ENCODE assay signal across 24 mouse cellular contexts in genomic region chr17:72911283-72911682, GRCm38 (mm10). TPM values are rescaled to one million over a fixed set of nuclear protein-coding genes. Genes with fewer than 3 reads are reported as not detected.
DNase-seq lines count a peak whose midpoint lies in the region; ATAC-seq lines count a peak whose summit lies in the region.
"Had no signal": no experiment of that assay in that cellular context is flagged by ENCODE, and none has a peak within 500 bp of the region (broad histone marks: within the 10 kb centered on the region; RNA-seq: fewer than 3 reads in every experiment).

No protein-coding gene starts in this region.

- no peak overlapping the region for H3K9ac ChIP-seq in forebrain, embryonic 11.5 days (ENCODE audit: low read length)
- H3K9ac ChIP-seq in heart, embryonic 13.5 days, result no peak overlapping the region
- no peak overlapping the region for H3K9ac ChIP-seq in limb, embryonic 12.5 days (replicated peaks)
- H3K9ac ChIP-seq: embryonic facial prominence, embryonic 13.5 days; hindbrain, embryonic 12.5 days; midbrain, embryonic 15.5 days; neural tube, embryonic 15.5 days had no signal

- no peak for ATAC-seq in forebrain, embryonic 11.5 days (replicated peaks; ENCODE audit: low FRiP score)
- ATAC-seq in heart, embryonic 13.5 days (ENCODE audit: extremely low read depth, insufficient number of reproducible peaks, low FRiP score, low TSS enrichment), result no peak
- no peak for ATAC-seq in limb, embryonic 12.5 days (ENCODE audit: insufficient number of reproducible peaks, insufficient read depth, low FRiP score, low TSS enrichment, low read depth)
- ATAC-seq: activated CD4-positive, CD25-positive, alpha-beta regulatory T cell, adult 4 months; CD4-positive, CD25-positive, alpha-beta regulatory T cell, adult 4 months; midbrain, embryonic 15.5 days; Patski had no signal

- H3K36me3 ChIP-seq in forebrain, embryonic 11.5 days (ENCODE audit: control insufficient read depth, insufficient read depth, low read length), result no peaks in the 10 kb centered on the region
- no peaks in the 10 kb centered on the region for H3K36me3 ChIP-seq in forebrain, embryonic 10.5 days (replicated peaks)
- H3K36me3 ChIP-seq in heart, embryonic 13.5 days, result no peaks in the 10 kb centered on the region
- no peaks in the 10 kb centered on the region for H3K36me3 ChIP-seq in limb, embryonic 12.5 days
- no peaks in the 10 kb centered on the region for H3K36me3 ChIP-seq in limb, embryonic 10.5 days
- H3K36me3 ChIP-seq: embryonic facial prominence, embryonic 13.5 days; hindbrain, embryonic 12.5 days; midbrain, embryonic 15.5 days; neural tube, embryonic 15.5 days had no signal

- H3K9me3 ChIP-seq in forebrain, embryonic 11.5 days (ENCODE audit: control insufficient read depth, low read length), result no peaks in the 10 kb centered on the region
- no peaks in the 10 kb centered on the region for H3K9me3 ChIP-seq in forebrain, embryonic 10.5 days
- H3K9me3 ChIP-seq in heart, embryonic 13.5 days, result no peaks in the 10 kb centered on the region
- H3K9me3 ChIP-seq in limb, embryonic 12.5 days, result no peaks in the 10 kb centered on the region
- no peaks in the 10 kb centered on the region for H3K9me3 ChIP-seq in limb, embryonic 10.5 days (replicated peaks)
- H3K9me3 ChIP-seq: embryonic facial prominence, embryonic 13.5 days; hindbrain, embryonic 12.5 days; megakaryocyte, embryonic 14.5 days; midbrain, embryonic 15.5 days; neural tube, embryonic 15.5 days had no signal

- H3K27me3 ChIP-seq in forebrain, embryonic 11.5 days (ENCODE audit: control insufficient read depth, insufficient read depth, low read length), result no peaks in the 10 kb centered on the region; the same call in 1 of the 2 replicates
- H3K27me3 ChIP-seq in forebrain, embryonic 10.5 days (ENCODE audit: poor library complexity, severe bottlenecking), result peaks cover 8% of the 10 kb centered on the region
- no peaks in the 10 kb centered on the region for H3K27me3 ChIP-seq in heart, embryonic 13.5 days (replicated peaks)
- peaks cover 8% of the 10 kb centered on the region for H3K27me3 ChIP-seq in limb, embryonic 12.5 days
- H3K27me3 ChIP-seq in limb, embryonic 10.5 days (ENCODE audit: low read depth, poor library complexity, severe bottlenecking), result peaks cover 11% of the 10 kb centered on the region; the same call in 1 of the 2 replicates
- H3K27me3 ChIP-seq: embryonic facial prominence, embryonic 13.5 days; neural tube, embryonic 15.5 days; Patski had no signal

- WGBS in forebrain, embryonic 11.5 days, result 74% methylated on average over 11 of the region's 11 CpGs
- 79% methylated on average over 11 of the region's 11 CpGs for WGBS in forebrain, embryonic 10.5 days
- 58% methylated on average over 11 of the region's 11 CpGs for whole genome bisulfite sequencing in heart, embryonic 13.5 days
- WGBS in limb, embryonic 12.5 days, result 58% methylated on average over 11 of the region's 11 CpGs
- 66% methylated on average over 11 of the region's 11 CpGs for WGBS in limb, embryonic 10.5 days

- no peak overlapping the region for H3K27ac ChIP-seq in forebrain, embryonic 11.5 days (ENCODE audit: low read depth, low read length)
- H3K27ac ChIP-seq in forebrain, embryonic 10.5 days, result no peak overlapping the region
- H3K27ac ChIP-seq in heart, embryonic 13.5 days (replicated peaks), result peak overlapping the region; percentile 76
- H3K27ac ChIP-seq in limb, embryonic 12.5 days, result peak overlapping the region; percentile 56; the same call in 1 of the 2 replicates
- H3K27ac ChIP-seq in limb, embryonic 10.5 days, result no peak overlapping the region
- H3K27ac ChIP-seq: embryonic facial prominence, embryonic 13.5 days; hindbrain, embryonic 12.5 days; midbrain, embryonic 15.5 days had no signal

- intact Hi-C loops in heart, postnatal 25 days (cut with DNase I), result no loop called here

- H3K4me1 ChIP-seq in forebrain, embryonic 11.5 days (replicated peaks; ENCODE audit: control insufficient read depth, insufficient read depth, low read length), result no peaks in the 10 kb centered on the region
- no peaks in the 10 kb centered on the region for H3K4me1 ChIP-seq in forebrain, embryonic 10.5 days
- H3K4me1 ChIP-seq in heart, embryonic 13.5 days, result peaks cover 40% of the 10 kb centered on the region
- peaks cover 19% of the 10 kb centered on the region for H3K4me1 ChIP-seq in limb, embryonic 12.5 days (replicated peaks)
- peaks cover 3% of the 10 kb centered on the region; the same call in 1 of the 2 replicates for H3K4me1 ChIP-seq in limb, embryonic 10.5 days
- H3K4me1 ChIP-seq: hindbrain, embryonic 12.5 days; megakaryocyte, embryonic 14.5 days; midbrain, embryonic 15.5 days; neural tube, embryonic 15.5 days had no signal

- DNase-seq in forebrain, embryonic 11.5 days (ENCODE audit: low spot score), result peak; percentile 48
- no peak for DNase-seq in forebrain, embryonic 10.5 days (ENCODE audit: extremely low spot score, low spot score)
- no peak for DNase-seq in heart, postnatal 25 days (ENCODE audit: low spot score)
- no peak for DNase-seq in limb, embryonic 10.5 days (ENCODE audit: low spot score)
- no peak for DNase-seq in urinary bladder, postnatal 36 days (ENCODE audit: low spot score in 2 of 2)
- DNase-seq in neural tube, embryonic 10.5 days (ENCODE audit: extremely low spot score, low spot score), result no peak
- DNase-seq: adrenal gland, postnatal 14 days; cerebellum, postnatal 10 days; kidney, adult 8-10 months; liver; lung, postnatal 10 days; spleen, adult 18-20 months; thymus, postnatal 36 days had no signal

- H3K4me2 ChIP-seq in forebrain, embryonic 11.5 days (ENCODE audit: low read depth, low read length, severe bottlenecking), result no peak overlapping the region
- H3K4me2 ChIP-seq in heart, embryonic 13.5 days, result no peak overlapping the region
- H3K4me2 ChIP-seq in limb, embryonic 12.5 days, result no peak overlapping the region
- H3K4me2 ChIP-seq: embryonic facial prominence, embryonic 13.5 days; hindbrain, embryonic 12.5 days; midbrain, embryonic 15.5 days; neural tube, embryonic 15.5 days had no signal

- no peak overlapping the region for H3K4me3 ChIP-seq in forebrain, embryonic 11.5 days (ENCODE audit: low read depth, low read length)
- no peak overlapping the region for H3K4me3 ChIP-seq in forebrain, embryonic 10.5 days
- H3K4me3 ChIP-seq in heart, embryonic 13.5 days, result no peak overlapping the region
- no peak overlapping the region for H3K4me3 ChIP-seq in limb, embryonic 12.5 days (replicated peaks)
- H3K4me3 ChIP-seq in limb, embryonic 10.5 days, result no peak overlapping the region
- H3K4me3 ChIP-seq: embryonic facial prominence, embryonic 13.5 days; hindbrain, embryonic 12.5 days; megakaryocyte, embryonic 14.5 days; midbrain, embryonic 15.5 days; myocyte; neural tube, embryonic 15.5 days had no signal

RNA-seq across cellular contexts. Expression of gene Lbh, which starts 6.8 kb away (rescaled TPM):
- 2.9 and 3.3 TPM in 2 replicates for polyA plus RNA-seq in forebrain, embryonic 11.5 days (2014; fragmentation: Nextera tagmentation; extraction: Ambion mirVana)
- 1.3 and 1.8 TPM in 2 replicates for polyA plus RNA-seq in forebrain, embryonic 10.5 days (2016; fragmentation: Nextera tagmentation; extraction: Ambion mirVana)
- 25.6 and 30.8 TPM in 2 replicates for polyA plus RNA-seq in heart, embryonic 13.5 days (2015; fragmentation: Nextera tagmentation; extraction: Ambion mirVana)
- total RNA-seq in heart, postnatal 25 days (2021), result 100 to 1,000 TPM; 390 to 430 TPM
- polyA plus RNA-seq in limb, embryonic 12.5 days (2016; fragmentation: Nextera tagmentation; extraction: Ambion mirVana), result 2.4 and 2.7 TPM in 2 replicates
- 1.9 and 2.0 TPM in 2 replicates for polyA plus RNA-seq in limb, embryonic 10.5 days (2016; fragmentation: Nextera tagmentation; extraction: Ambion mirVana)

Comparison
In these comparisons a context has a peak if more than half of its experiments do, and no peak if none do; other contexts are left out.
1. H3K27ac ChIP-seq: peak in heart, embryonic 13.5 days (single experiment) and limb, embryonic 12.5 days (single experiment); none in forebrain, embryonic 11.5 days (single experiment), forebrain, embryonic 10.5 days (single experiment) and limb, embryonic 10.5 days (single experiment).